Mouse (Mus musculus) heart, embryonic 10.5 days (tissue): ENCODE results near the gene Arhgap35. TPM values are rescaled to one million over a fixed set of nuclear protein-coding genes. Genes with fewer than 3 reads are reported as not detected.
A peak's percentile ranks its signal among the peaks of the same experiment; 100 is the strongest.

ENCODE experiments used
- DNase-seq: peaks from one replicate; pipeline ENCODE4 v3.0.0-alpha.2; 2017; ENCODE audit warnings: low spot score
- H3K27ac ChIP-seq: fragments of 300-500 bp; sonication (generic); 2 replicates; pipeline ENCODE4 v1.5.1; 2016; ENCODE audit warnings: mild to moderate bottlenecking
- H3K27me3 ChIP-seq: fragments of 300-500 bp; sonication (generic); 2 replicates; pipeline ENCODE4 v1.6.1; 2016; ENCODE audit warnings: mild to moderate bottlenecking; ENCODE audit not compliant: poor library complexity, insufficient read depth, severe bottlenecking
- H3K36me3 ChIP-seq: fragments of 300-500 bp; sonication (generic); 2 replicates; pipeline ENCODE4 v1.6.1; 2016; ENCODE audit warnings: mild to moderate bottlenecking, moderate library complexity
- H3K4me1 ChIP-seq: fragments of 300-500 bp; sonication (generic); 2 replicates; pipeline ENCODE4 v1.6.1; 2016; ENCODE audit warnings: mild to moderate bottlenecking
- H3K4me3 ChIP-seq: fragments of 300-500 bp; sonication (generic); 2 replicates; pipeline ENCODE4 v1.5.1; 2016; ENCODE audit warnings: mild to moderate bottlenecking, moderate library complexity
- H3K9me3 ChIP-seq: fragments of 300-500 bp; sonication (generic); 2 replicates; pipeline ENCODE4 v1.6.1; 2016; ENCODE audit warnings: mild to moderate bottlenecking, moderate library complexity
- WGBS: fragments of 180-500 bp; shearing (Covaris S2); methylation state at CpG from one replicate; pipeline ENCODE4 v1.1.7; 2016; 5-methylcytosine and 5-hydroxymethylcytosine counted together
- polyA plus RNA-seq: library from polyadenylated mRNA; unstranded; fragments of >200 nt; fragmentation: Nextera tagmentation; extraction: Ambion mirVana; gene quantifications from 2 replicates; pipeline ENCODE4 v1.2.1, GENCODE M21; 2016

The Arhgap35 gene
- polyA plus RNA-seq, 1 experiment from 2014 or later = 20.0 TPM

DNA sequence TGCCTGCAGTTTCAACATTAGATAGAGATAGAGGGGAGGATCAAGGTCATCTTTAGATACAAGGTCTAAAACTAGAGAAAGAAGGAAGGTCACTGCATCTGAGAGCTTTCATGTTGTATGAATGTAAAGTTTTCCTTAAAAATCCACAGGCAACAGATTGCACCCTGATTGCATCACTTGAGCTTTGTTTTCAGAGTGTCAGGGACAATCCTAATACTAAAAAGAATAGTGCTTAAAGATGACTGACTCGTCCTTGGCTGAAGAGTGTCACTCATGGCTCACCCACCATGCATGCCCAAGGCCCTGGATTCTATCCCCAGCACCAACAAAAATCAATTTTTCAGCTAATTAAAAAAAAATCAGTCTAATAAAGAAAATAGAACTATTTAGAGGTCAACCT is 23.5 kb downstream of the Arhgap35 start:
- peaks cover 31% of the 10 kb centered on the region for H3K4me1 ChIP-seq
- no peak overlapping the region; the same call in 1 of the 2 replicates for H3K27ac ChIP-seq
- no peaks in the 10 kb centered on the region for H3K27me3 ChIP-seq
- 76% methylated on average over 1 of the region's 1 CpGs for WGBS
- H3K9me3 ChIP-seq = no peaks in the 10 kb centered on the region
- H3K36me3 ChIP-seq = peaks cover 16% of the 10 kb centered on the region; the same call in 1 of the 2 replicates
- DNase-seq = no peak
- no peak overlapping the region for H3K4me3 ChIP-seq

DNA sequence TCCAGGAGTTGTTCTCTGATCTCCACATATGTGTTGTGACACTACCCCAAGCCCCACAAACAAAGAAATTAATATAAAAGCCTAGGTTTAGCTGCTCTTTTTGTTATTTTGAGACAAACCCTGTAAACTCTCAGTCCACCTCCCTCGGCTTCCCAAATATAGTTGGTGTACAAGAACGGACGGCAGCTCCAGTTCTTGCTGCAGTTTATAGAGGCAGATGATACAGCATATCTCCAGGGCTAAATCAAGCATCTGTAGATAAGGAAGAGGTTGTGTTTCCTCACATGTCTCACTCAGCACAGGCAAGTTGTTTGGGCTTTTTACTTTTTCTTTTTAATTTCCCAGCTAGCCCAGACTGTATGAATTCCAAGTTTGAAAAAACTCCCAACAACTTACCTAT is 27.1 kb downstream of the Arhgap35 start:
- Histone ChIP-seq H3K9me3 (no peaks in the 10 kb centered on the region), H3K27ac (0 out of 2 replicates have a peak overlapping the region, but pooled peaks have one; percentile 23), H3K36me3 (0 out of 2 replicates have a peak, but pooled peaks cover 4% of the 10 kb centered on the region), H3K4me3 (no peak overlapping the region), H3K27me3 (no peaks in the 10 kb centered on the region), H3K4me1 (peaks cover 66% of the 10 kb centered on the region)
- no peak for DNase-seq
- WGBS = 39% methylated on average over 3 of the region's 3 CpGs

DNA sequence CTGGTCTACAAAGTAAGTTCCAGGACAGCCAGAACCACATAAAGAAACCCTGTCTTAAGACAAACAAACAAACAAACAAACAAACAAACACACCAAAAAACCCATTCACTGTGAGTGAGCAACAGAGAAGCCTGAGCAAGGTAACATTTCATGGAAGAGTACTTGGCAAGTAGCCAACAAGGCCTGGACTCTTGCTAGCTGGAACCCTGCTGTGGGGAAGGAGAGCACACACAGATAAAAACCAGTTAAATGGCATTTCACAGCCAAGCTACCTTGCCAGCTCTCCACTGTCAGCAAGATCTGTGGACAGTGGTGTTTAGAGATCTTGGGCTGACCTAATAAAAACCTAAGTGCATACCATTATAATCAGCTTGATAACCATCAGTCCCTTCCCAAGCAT is 30.4 kb downstream of the Arhgap35 start:
- peaks cover 89% of the 10 kb centered on the region for H3K4me1 ChIP-seq
- no peak overlapping the region for H3K4me3 ChIP-seq
- H3K27ac ChIP-seq = peak overlapping the region; percentile 80
- 0 out of 2 replicates have a peak, but pooled peaks cover 4% of the 10 kb centered on the region for H3K36me3 ChIP-seq
- DNase-seq = no peak
- H3K27me3 ChIP-seq = no peaks in the 10 kb centered on the region
- no peaks in the 10 kb centered on the region for H3K9me3 ChIP-seq

DNA sequence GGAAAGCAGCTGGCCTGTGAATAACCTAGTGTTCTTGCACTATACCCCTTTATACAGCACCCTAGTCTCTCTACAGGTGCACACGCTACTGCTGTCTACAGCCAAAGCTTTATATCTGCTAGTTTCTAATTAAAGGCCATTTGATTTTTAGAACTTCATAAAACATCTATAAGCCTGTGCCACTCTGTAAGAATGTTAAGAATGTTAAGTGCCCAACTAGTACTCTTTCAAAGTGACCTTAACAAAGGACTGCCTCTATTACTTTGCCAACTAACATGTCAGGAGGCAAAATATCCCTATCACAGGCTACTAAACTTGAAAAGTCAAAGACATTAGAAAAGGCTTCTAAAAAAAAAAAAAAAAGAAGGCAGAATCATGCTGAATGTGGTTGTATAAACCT is 31.0 kb downstream of the Arhgap35 start:
- 67% methylated on average over 1 of the region's 1 CpGs for WGBS
- H3K27ac ChIP-seq = peak overlapping the region; percentile 80

DNA sequence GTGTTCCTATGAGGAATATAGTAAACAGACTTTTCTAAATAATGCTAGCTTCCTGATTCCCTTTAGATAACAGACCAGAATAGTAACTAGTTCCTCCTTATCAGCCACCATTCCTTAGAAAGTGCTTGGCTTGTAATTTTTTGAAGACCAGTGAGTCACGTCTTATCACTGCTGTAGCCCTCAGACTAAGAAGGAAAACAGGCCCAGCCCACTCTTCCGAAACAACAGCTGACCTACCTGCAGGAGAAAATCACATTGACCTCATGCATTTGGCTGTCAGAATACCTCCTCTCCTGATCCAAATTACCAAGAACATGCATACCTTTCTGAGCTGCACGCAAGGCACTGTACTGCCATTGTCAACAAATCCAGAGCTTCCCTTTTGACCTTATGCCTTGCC is 32.5 kb downstream of the Arhgap35 start:
- no peaks in the 10 kb centered on the region; the same call in 1 of the 2 replicates for H3K36me3 ChIP-seq
- H3K4me3 ChIP-seq = no peak overlapping the region
- peaks cover 75% of the 10 kb centered on the region for H3K4me1 ChIP-seq
- H3K27me3 ChIP-seq = no peaks in the 10 kb centered on the region
- no peak for DNase-seq
- WGBS = 32% methylated on average over 3 of the region's 3 CpGs
- peak overlapping the region; percentile 81; the same call in 1 of the 2 replicates for H3K27ac ChIP-seq
- H3K9me3 ChIP-seq = no peaks in the 10 kb centered on the region

More for the DNA sequence above, 31.0 kb downstream of the Arhgap35 start:
- no peak for DNase-seq
- H3K36me3 ChIP-seq = 0 out of 2 replicates have a peak, but pooled peaks cover 4% of the 10 kb centered on the region
- H3K27me3 ChIP-seq = no peaks in the 10 kb centered on the region
- H3K9me3 ChIP-seq = no peaks in the 10 kb centered on the region
- no peak overlapping the region for H3K4me3 ChIP-seq
- peaks cover 86% of the 10 kb centered on the region for H3K4me1 ChIP-seq

DNA sequence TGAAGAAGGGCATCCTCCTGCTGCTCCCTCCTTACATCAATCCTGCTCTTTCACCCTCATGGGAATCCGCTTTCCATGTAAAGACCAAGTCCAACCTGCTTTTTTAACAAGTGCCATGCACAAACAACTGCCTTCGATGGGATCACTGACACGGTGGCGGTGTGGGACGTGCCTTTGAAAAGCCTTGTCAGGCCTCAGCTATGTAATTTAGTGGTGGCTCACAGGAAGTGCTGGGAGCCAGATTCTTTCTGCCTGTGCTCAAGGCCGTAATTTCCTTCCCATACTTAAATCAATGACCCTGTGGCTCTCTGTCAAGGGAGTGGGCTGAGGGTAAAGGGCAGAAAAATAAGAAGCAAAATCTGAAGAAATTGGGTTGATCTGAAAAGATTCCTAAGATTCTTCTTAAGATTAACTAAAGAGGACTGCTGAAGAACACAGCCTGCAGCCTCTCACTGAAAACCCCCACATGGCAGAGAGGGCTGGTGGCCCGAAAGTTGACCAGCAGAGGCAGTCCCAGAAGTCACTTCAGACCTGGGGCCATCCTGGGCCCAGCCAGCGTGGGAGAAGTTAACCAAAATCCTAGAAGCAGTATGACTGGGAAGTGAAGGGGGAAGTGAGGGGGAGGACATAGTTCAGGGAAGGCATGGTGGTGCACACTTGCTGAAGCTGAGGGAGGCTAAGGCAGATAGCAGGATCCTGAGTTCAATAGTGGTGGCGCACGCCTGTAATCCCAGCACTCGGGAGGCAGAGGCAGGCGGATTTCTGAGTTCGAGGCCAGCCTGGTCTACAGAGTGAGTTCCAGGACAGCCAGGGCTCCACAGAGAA is 33.3 kb downstream of the Arhgap35 start:
- Histone ChIP-seq H3K4me1 (peaks cover 74% of the 10 kb centered on the region), H3K27me3 (no peaks in the 10 kb centered on the region), H3K9me3 (no peaks in the 10 kb centered on the region), H3K36me3 (no peaks in the 10 kb centered on the region; the same call in 1 of the 2 replicates), H3K4me3 (no peak overlapping the region), H3K27ac (peak overlapping the region; percentile 81)
- DNase-seq = no peak
- WGBS = 56% methylated on average over 13 of the region's 13 CpGs

DNA sequence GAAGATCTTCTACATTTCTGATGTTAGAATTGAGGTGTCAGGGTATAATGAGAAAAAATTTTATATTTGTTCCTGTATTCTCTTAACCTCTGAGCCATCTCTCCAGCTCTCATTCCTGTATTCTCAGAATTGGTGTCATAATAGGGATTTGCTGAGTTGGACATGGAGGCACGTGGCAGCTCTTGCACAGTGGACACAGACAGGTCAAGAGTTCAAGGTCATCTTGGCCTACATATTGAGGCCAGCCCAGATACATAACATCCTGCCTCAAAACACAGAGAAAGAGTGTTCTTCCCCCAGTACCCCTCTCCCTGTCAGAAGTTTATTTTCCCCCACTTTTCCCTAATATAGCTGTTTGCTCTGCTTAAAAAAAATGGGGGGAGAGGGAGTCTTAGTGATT is 38.1 kb downstream of the Arhgap35 start:
- 50% methylated on average over 1 of the region's 1 CpGs for WGBS
- no peak overlapping the region for H3K4me3 ChIP-seq
- H3K27ac ChIP-seq = no peak overlapping the region
- H3K4me1 ChIP-seq = peaks cover 38% of the 10 kb centered on the region
- no peaks in the 10 kb centered on the region for H3K27me3 ChIP-seq
- H3K36me3 ChIP-seq = no peaks in the 10 kb centered on the region; the same call in 1 of the 2 replicates
- H3K9me3 ChIP-seq = no peaks in the 10 kb centered on the region
- DNase-seq = no peak

DNA sequence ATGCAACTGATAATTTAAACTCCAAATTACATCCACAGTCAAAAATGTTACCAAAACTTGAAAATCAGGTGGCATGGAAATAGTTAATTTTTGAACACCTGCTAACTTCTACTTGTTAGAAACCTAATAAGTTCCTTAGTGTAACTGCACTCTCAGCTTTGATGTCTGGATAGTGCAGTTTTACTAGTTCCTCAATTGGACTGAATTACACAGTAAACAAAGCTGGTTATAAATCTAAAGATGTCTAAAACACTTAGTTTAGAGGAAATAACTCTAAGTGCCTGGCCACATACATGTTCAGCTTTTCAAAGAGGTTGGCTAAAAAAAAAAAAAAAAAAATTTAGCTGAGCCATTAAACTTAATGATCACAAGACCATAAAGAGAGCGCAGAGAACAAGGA is 43.6 kb downstream of the Arhgap35 start:
- no peak overlapping the region for H3K4me3 ChIP-seq
- H3K36me3 ChIP-seq = no peaks in the 10 kb centered on the region
- no peak for DNase-seq
- H3K4me1 ChIP-seq = peaks cover 5% of the 10 kb centered on the region; the same call in 1 of the 2 replicates
- H3K27me3 ChIP-seq = no peaks in the 10 kb centered on the region
- 91% methylated on average over 1 of the region's 1 CpGs for WGBS
- no peak overlapping the region for H3K27ac ChIP-seq
- H3K9me3 ChIP-seq = no peaks in the 10 kb centered on the region

DNA sequence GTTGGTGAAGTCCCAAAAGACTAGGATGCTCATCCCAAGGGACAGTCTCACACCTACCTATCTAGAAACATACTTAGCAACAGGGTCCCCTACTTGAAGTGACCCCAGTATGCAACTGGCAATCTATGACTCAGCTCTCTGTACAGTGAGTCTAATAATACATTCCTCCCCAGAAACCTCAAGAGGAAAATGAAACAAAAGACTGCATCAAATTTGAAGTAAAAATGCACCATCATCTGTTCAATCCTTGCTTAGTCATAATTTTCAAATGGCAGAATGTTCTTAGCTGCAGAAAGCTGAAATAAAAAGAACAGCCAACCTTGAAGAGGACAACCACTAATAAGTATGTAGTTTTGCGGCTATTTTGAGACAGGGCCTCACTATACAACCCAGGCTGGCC is 44.1 kb downstream of the Arhgap35 start:
- H3K27me3 ChIP-seq = no peaks in the 10 kb centered on the region
- H3K4me1 ChIP-seq = 0 out of 2 replicates have a peak, but pooled peaks cover 4% of the 10 kb centered on the region
- H3K36me3 ChIP-seq = no peaks in the 10 kb centered on the region
- DNase-seq = no peak
- no peaks in the 10 kb centered on the region for H3K9me3 ChIP-seq
- H3K4me3 ChIP-seq = no peak overlapping the region
- H3K27ac ChIP-seq = no peak overlapping the region
- 80% methylated on average over 1 of the region's 1 CpGs for WGBS

DNA sequence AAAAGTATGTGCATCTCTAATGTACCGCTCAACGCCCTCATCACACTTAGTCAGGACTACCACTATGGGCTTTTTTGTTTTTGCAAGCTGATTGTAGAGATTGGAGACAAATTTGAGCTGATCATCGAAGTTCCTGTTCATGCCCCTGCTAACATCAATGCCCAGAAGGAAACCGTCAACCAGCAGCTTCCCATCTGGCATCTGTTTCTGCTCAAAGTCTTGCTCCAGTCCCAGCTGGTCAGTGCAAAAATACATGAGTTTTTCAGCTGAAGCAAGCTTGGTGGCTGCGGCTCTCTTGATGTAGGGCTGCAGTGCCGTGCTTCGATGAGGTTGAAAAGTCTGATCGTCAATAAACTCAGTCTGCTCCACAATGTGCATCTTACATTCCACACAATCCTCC is 50.3 kb downstream of the Arhgap35 start:
- WGBS = 87% methylated on average over 8 of the region's 8 CpGs
- H3K36me3 ChIP-seq = peaks cover 52% of the 10 kb centered on the region
- no peak overlapping the region for H3K4me3 ChIP-seq

DNA sequence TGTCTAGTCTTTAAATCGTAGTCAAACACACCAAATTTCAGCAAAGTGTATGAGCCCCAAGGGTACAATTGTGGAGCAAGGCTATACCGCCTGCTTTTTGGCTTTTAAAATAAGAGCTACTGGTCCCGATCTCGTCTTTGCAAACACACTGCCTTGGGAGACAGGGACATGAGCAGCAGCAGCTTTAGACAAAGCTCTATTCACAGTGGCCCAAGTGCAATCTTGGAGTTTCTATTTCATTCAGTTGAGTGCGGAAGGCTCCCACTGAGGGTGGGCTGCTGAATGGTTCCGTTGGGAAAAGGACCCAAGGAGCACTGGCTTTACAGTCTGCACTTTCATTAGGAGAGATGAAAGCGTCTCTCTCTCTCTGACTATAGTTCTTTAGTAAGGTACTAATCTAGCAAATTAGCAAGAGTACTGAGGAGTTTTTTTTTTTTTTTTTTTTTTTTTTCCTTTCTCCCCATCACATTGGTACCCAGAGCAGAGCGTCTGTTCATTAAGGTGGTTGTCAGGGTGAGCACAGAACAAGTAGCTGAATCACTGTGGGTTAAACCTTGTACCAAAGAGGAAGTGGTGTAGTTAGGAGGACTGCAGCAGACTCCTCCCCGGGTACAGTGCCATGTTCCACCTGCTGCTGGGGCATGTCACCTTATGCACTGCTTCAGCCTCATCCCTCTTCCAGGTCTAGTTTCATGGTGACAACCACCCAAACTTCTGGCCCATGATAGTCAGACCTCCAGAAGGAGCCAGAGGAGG is 56.8 kb downstream of the Arhgap35 start:
- Histone ChIP-seq H3K9me3 (no peaks in the 10 kb centered on the region), H3K4me3 (no peak overlapping the region), H3K27me3 (no peaks in the 10 kb centered on the region), H3K36me3 (peaks cover 32% of the 10 kb centered on the region), H3K27ac (no peak overlapping the region), H3K4me1 (peaks cover 33% of the 10 kb centered on the region)
- DNase-seq = no peak
- WGBS = 82% methylated on average over 9 of the region's 9 CpGs

More for the DNA sequence above, 50.3 kb downstream of the Arhgap35 start:
- DNase-seq = no peak
- Histone ChIP-seq H3K27me3 (no peaks in the 10 kb centered on the region), H3K27ac (no peak overlapping the region), H3K4me1 (no peaks in the 10 kb centered on the region), H3K9me3 (no peaks in the 10 kb centered on the region)

DNA sequence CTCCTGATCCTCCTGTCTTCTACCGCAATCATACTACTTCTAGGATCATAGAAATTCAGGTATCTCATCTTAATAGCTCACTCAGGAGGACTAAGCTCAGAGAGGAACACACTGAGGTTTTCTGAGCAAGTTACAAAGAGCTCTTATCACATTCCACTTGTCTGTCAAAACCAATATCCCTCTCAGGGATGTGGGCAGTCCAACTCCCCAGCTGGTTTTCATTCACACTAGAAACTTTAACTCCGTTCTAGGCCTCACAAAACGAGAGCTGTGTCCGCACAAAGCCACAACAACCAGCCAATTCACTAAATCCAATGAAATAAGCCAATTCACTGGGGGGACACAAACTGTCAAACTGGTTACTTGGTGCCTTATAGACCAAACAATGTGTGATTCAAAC is 57.5 kb downstream of the Arhgap35 start:
- Histone ChIP-seq H3K9me3 (no peaks in the 10 kb centered on the region), H3K4me3 (no peak overlapping the region), H3K27me3 (no peaks in the 10 kb centered on the region), H3K4me1 (peaks cover 33% of the 10 kb centered on the region), H3K36me3 (peaks cover 25% of the 10 kb centered on the region), H3K27ac (no peak overlapping the region)
- DNase-seq = no peak
- WGBS = 46% methylated on average over 4 of the region's 4 CpGs

DNA sequence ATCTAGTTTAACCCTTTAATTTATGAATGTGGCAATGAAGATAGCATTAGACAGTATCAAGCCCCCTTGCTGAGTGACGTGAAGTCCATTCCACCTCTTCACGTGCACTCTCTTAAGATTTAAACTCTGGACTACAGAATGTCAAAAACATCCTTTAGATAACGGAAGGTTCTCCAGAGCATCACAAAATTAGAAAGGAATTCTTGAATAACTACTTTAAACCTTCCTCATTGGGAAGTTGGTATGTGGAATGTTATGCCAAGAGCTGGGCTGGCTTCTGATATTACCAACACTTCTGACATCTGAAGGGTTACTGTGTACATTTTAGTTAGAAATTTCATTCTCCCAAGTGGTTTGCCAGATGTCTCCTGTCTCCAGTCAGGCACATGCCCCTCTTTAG is 60.6 kb downstream of the Arhgap35 start:
- Histone ChIP-seq H3K9me3 (no peaks in the 10 kb centered on the region), H3K27me3 (no peaks in the 10 kb centered on the region), H3K4me1 (peaks cover 33% of the 10 kb centered on the region), H3K27ac (no peak overlapping the region), H3K36me3 (0 out of 2 replicates have a peak, but pooled peaks cover 2% of the 10 kb centered on the region), H3K4me3 (no peak overlapping the region)
- no peak for DNase-seq
- WGBS = 60% methylated on average over 3 of the region's 3 CpGs
